Mouse (Mus musculus) cortical plate, adult 2 months (tissue): ENCODE results near the gene Mier1.

ENCODE experiments used
- CTCF ChIP-seq: fragments of 200-500 bp; IDR thresholded peaks from 2 replicates; pipeline ENCODE4 v1.5.1; 2011; ENCODE audit warnings: mild to moderate bottlenecking, control low read depth, low read length; ENCODE audit not compliant: insufficient read depth; ENCODE audit errors: extremely low read depth
- POLR2A ChIP-seq: fragments of 200-500 bp; IDR thresholded peaks from 2 replicates; pipeline ENCODE4 v1.6.1; 2011; ENCODE audit warnings: mild to moderate bottlenecking, low read length, control low read depth; ENCODE audit not compliant: insufficient read depth; ENCODE audit errors: extremely low read depth

DNA sequence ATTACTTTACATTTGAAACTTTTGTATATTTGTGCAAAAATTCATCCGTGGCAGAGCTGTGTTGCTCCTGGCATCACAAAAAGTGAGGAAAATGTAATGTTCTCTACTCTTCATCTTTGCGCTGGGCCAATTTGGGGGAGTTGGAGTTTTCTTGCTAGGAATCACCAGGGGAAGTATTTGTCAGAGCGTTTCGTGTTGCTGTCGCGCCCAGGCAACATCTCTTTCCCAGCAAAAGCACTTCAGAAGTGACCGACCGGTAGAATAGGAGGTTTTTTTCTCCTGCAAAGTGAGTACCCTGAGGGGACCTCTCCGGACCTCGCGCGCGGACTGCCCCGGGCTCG lies 4.7 kb downstream of the Mier1 start:
- TF ChIP-seq CTCF: no peak
- TF ChIP-seq POLR2A: no peak
